Mouse (Mus musculus) ES-E14 (cell line): ENCODE data around the gene BC030499.

ENCODE experiments used
- CHD2 ChIP-seq: IDR thresholded peaks from 2 replicates; pipeline ENCODE4 v1.6.1; 2014; ENCODE audit warnings: mild to moderate bottlenecking, low read depth, low read length, inconsistent platforms
- HCFC1 ChIP-seq: IDR thresholded peaks from 2 replicates; pipeline ENCODE4 v1.6.1; 2012; ENCODE audit warnings: low read length, inconsistent platforms, borderline replicate concordance; ENCODE audit not compliant: insufficient read depth
- MAFK ChIP-seq: IDR thresholded peaks from 2 replicates; pipeline ENCODE4 v1.6.1; 2014; ENCODE audit warnings: mild to moderate bottlenecking, low read depth, low read length, inconsistent platforms; ENCODE audit not compliant: insufficient read depth
- ZC3H11A ChIP-seq: IDR thresholded peaks from 2 replicates; pipeline ENCODE4 v1.6.1; 2012; ENCODE audit warnings: low read depth, mild to moderate bottlenecking, inconsistent platforms, low read length, borderline replicate concordance
- ZNF384 ChIP-seq: IDR thresholded peaks from 2 replicates; pipeline ENCODE4 v1.6.1; 2012; ENCODE audit warnings: low read depth, low read length, inconsistent platforms

- no peak for TF ChIP-seq ZNF384
- TF ChIP-seq MAFK = no peak
- no peak for TF ChIP-seq HCFC1
- TF ChIP-seq CHD2 = no peak
- TF ChIP-seq ZC3H11A = no peak
Measured at GRCm38 (mm10) chr11:78265571-78265970, 25.1 kb upstream of the BC030499 start.
